8 mouse cellular contexts compared by ENCODE assay signal in the genomic region with DNA sequence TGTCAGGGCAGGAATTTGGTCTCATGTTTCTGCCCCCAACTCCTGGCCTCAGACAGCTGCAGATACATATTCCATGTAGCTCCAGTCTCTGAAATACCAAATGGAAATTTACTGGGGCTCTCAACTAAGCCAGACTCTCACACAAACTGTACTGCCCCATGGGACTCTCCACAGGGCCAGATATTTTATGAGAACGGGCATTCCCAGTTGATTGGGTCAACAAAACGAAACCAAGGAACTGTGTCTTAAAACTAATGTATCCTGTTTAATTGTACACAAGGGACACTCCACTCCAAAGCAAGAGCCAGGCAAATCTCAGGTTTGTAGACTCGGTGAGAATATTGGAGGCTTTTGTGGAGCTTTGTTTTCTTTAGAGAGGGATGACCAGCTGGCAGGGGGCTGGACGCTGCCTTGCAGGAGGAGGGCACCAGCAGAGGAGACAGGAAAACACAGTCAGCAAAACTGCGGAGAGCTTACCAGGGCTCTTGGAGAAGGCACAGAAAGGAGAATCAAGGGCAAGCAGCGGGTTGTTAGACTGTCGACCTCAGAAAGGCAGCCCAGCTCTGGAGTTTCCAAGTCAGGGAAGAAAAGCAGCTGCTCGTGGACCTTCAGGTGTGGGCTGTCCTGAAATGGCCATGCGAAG. TPM values are rescaled to one million over a fixed set of nuclear protein-coding genes. Genes with fewer than 3 reads are reported as not detected.
DNase-seq lines count a peak whose midpoint lies in the region; ATAC-seq and TF ChIP-seq lines count a peak whose summit lies in the region.

No protein-coding gene starts in this region.

- H3K9ac ChIP-seq in hindbrain, postnatal 0 days (replicated peaks; ENCODE audit: low read length): peak overlapping the region; percentile 35
- H3K9ac ChIP-seq in liver, embryonic 15.5 days: no peak overlapping the region
- no peak overlapping the region for H3K9ac ChIP-seq in neural tube, embryonic 12.5 days

- H3K4me2 ChIP-seq in hindbrain, postnatal 0 days (ENCODE audit: low read depth, low read length): peak overlapping the region; percentile 34
- H3K4me2 ChIP-seq in liver, embryonic 15.5 days: peak overlapping the region; percentile 42
- H3K4me2 ChIP-seq in neural tube, embryonic 12.5 days (replicated peaks): peak overlapping the region; percentile 27

- H3K27me3 ChIP-seq in hindbrain, postnatal 0 days (ENCODE audit: insufficient read depth, low read length): no peaks in the 10 kb centered on the region
- no peaks in the 10 kb centered on the region for H3K27me3 ChIP-seq in liver, embryonic 15.5 days
- H3K27me3 ChIP-seq in neural tube, embryonic 12.5 days (replicated peaks): no peaks in the 10 kb centered on the region

- H3K36me3 ChIP-seq in hindbrain, postnatal 0 days (ENCODE audit: insufficient read depth, low read length): no peaks in the 10 kb centered on the region
- H3K36me3 ChIP-seq in liver, embryonic 15.5 days (replicated peaks): no peaks in the 10 kb centered on the region
- no peaks in the 10 kb centered on the region for H3K36me3 ChIP-seq in neural tube, embryonic 12.5 days

- DNase-seq in MN1 (ENCODE audit: low spot score): peak; percentile 82
- DNase-seq in brain, adult 2 months (ENCODE audit: low read depth, low spot score): peak; percentile 54
- peak; percentile 46 for DNase-seq in gastrocnemius, postnatal 10 days
- no peak for DNase-seq in hindbrain, postnatal 0 days (ENCODE audit: low spot score)
- DNase-seq in c-Kit-positive CD71-positive TER-119-positive erythroid progenitor cells, embryonic 14.5 days (ENCODE audit: low spot score): no peak
- DNase-seq in left cerebral cortex, adult 8-10 months (ENCODE audit: low spot score in 2 of 2): no peak

- H3K4me1 ChIP-seq in hindbrain, postnatal 0 days (ENCODE audit: insufficient read depth, low read length): no peaks in the 10 kb centered on the region
- H3K4me1 ChIP-seq in liver, embryonic 15.5 days (replicated peaks): peaks cover 30% of the 10 kb centered on the region
- peaks cover 22% of the 10 kb centered on the region for H3K4me1 ChIP-seq in neural tube, embryonic 12.5 days

- no peak for TF ChIP-seq CTCF in hindbrain, postnatal 0 days (IDR thresholded peaks at IDR 0.05; ENCODE audit: low read depth)

- no peak overlapping the region for H3K4me3 ChIP-seq in hindbrain, postnatal 0 days (ENCODE audit: low read length)
- peak overlapping the region; percentile 6; the same call in 1 of the 2 replicates for H3K4me3 ChIP-seq in liver, embryonic 15.5 days (replicated peaks)
- H3K4me3 ChIP-seq in neural tube, embryonic 12.5 days: no peak overlapping the region

- H3K27ac ChIP-seq in hindbrain, postnatal 0 days: peak overlapping the region; percentile 58; the same call in 1 of the 2 replicates
- peak overlapping the region; percentile 35; the same call in 1 of the 2 replicates for H3K27ac ChIP-seq in liver, embryonic 15.5 days (replicated peaks)
- peak overlapping the region; percentile 43; the same call in 1 of the 2 replicates for H3K27ac ChIP-seq in neural tube, embryonic 12.5 days

- 33% methylated on average over 9 of the region's 9 CpGs for WGBS in hindbrain, postnatal 0 days
- 23% methylated on average over 9 of the region's 9 CpGs for WGBS in liver, embryonic 15.5 days (ENCODE audit: insufficient replicate concordance)
- 38% methylated on average over 9 of the region's 9 CpGs for WGBS in neural tube, embryonic 12.5 days

- no peaks in the 10 kb centered on the region for H3K9me3 ChIP-seq in hindbrain, postnatal 0 days (ENCODE audit: low read length)
- H3K9me3 ChIP-seq in liver, embryonic 15.5 days (replicated peaks): no peaks in the 10 kb centered on the region
- no peaks in the 10 kb centered on the region for H3K9me3 ChIP-seq in neural tube, embryonic 12.5 days

- no peak for ATAC-seq in hindbrain, postnatal 0 days
- no peak for ATAC-seq in liver, embryonic 15.5 days (ENCODE audit: insufficient read depth)
- no peak for ATAC-seq in neural tube, embryonic 12.5 days (ENCODE audit: low FRiP score, low read depth)

RNA-seq across cellular contexts. Expression of a gene that starts 42.1 kb away (rescaled TPM):
- total RNA-seq in gastrocnemius, postnatal 10 days (2021): 1 to 10 TPM; 8.7 to 9.8 TPM
- 14.4 and 17.6 TPM in 2 replicates for total RNA-seq in hindbrain, postnatal 0 days (2014; rRNA removed)
- polyA plus RNA-seq in hindbrain, postnatal 0 days (2015; fragmentation: Nextera tagmentation; extraction: Ambion mirVana): 15.9 and 19.6 TPM in 2 replicates
- 10.3 and 11.1 TPM in 2 replicates for polyA plus RNA-seq in liver, embryonic 15.5 days (2015; fragmentation: Nextera tagmentation; extraction: Ambion mirVana)
- polyA plus RNA-seq in neural tube, embryonic 12.5 days (2016; fragmentation: Nextera tagmentation; extraction: Ambion mirVana): 25.1 and 27.8 TPM in 2 replicates
- total RNA-seq in left cerebral cortex, adult 8-10 months (2022): 10 to 100 TPM; 19.3 to 25.6 (median 22.3) TPM

RNA-seq across cellular contexts. Expression of a gene that starts 45.8 kb away (rescaled TPM):
- total RNA-seq in gastrocnemius, postnatal 10 days (2021): 100 to 1,000 TPM; 167 to 185 TPM
- total RNA-seq in hindbrain, postnatal 0 days (2014; rRNA removed): 61.7 and 71.3 TPM in 2 replicates
- polyA plus RNA-seq in hindbrain, postnatal 0 days (2015; fragmentation: Nextera tagmentation; extraction: Ambion mirVana): 300 and 303 TPM in 2 replicates
- polyA plus RNA-seq in liver, embryonic 15.5 days (2015; fragmentation: Nextera tagmentation; extraction: Ambion mirVana): 253 and 255 TPM in 2 replicates
- 568 and 599 TPM in 2 replicates for polyA plus RNA-seq in neural tube, embryonic 12.5 days (2016; fragmentation: Nextera tagmentation; extraction: Ambion mirVana)
- 100 to 1,000 TPM; 179 to 184 (median 180) TPM for total RNA-seq in left cerebral cortex, adult 8-10 months (2022)

RNA-seq across cellular contexts. Expression of a gene that starts 53.9 kb away (rescaled TPM):
- not detected for total RNA-seq in gastrocnemius, postnatal 10 days (2021)
- total RNA-seq in hindbrain, postnatal 0 days (2014; rRNA removed): not detected in 2 replicates
- polyA plus RNA-seq in hindbrain, postnatal 0 days (2015; fragmentation: Nextera tagmentation; extraction: Ambion mirVana): not detected in 2 replicates
- not detected in 2 replicates for polyA plus RNA-seq in liver, embryonic 15.5 days (2015; fragmentation: Nextera tagmentation; extraction: Ambion mirVana)
- polyA plus RNA-seq in neural tube, embryonic 12.5 days (2016; fragmentation: Nextera tagmentation; extraction: Ambion mirVana): 0.37 TPM in 1 of 2 replicates, not detected in the other
- 1 to 10 TPM in 1 of 4 experiments, under 1 TPM in 1, not detected in 2; 0.84 to 3.2 TPM for total RNA-seq in left cerebral cortex, adult 8-10 months (2022)

Comparison
In these comparisons a context has a peak if more than half of its experiments do, and no peak if none do; other contexts are left out.
1. DNase-seq: peak in MN1 (single experiment), brain, adult 2 months (single experiment) and gastrocnemius, postnatal 10 days (single experiment); none in hindbrain, postnatal 0 days (single experiment), c-Kit-positive CD71-positive TER-119-positive erythroid progenitor cells, embryonic 14.5 days (single experiment) and left cerebral cortex, adult 8-10 months (0 of 2).
2. Peak in every context shown above with its lines, with median percentiles within 50 percentile points of each other: H3K27ac ChIP-seq and H3K4me2 ChIP-seq.